Mouse (Mus musculus): ENCODE measurements around the gene Fbxl14. TPM values are rescaled to one million over a fixed set of nuclear protein-coding genes. Genes with fewer than 3 reads are reported as not detected.
A peak's percentile ranks its signal among the peaks of the same experiment; 100 is the strongest.

The Fbxl14 gene
- total and polyA plus RNA-seq, 3 experiments, result 58.1 to 65.4 TPM; not detected in 1

DNA sequence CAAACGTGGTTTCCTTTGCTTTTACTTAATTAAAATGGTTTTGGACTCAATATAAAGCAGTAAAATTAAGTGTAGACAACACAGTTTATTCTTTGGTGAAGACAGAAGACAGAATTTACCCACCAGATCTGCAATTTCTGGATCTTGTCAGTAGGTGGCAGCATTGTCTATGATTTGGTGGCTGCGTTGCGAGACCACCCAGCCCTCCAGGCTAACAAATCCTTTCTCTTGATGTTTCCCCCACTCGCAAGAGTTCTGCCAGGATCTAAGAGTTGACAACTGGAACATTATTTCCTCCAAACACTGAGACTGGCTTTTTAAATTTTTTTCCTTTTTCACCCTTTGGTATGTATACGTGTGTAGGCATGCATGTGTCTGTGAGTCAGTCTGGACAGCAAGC is 10.3 kb downstream of the Fbxl14 start:
- H3K4me1 ChIP-seq (ENCODE audit: control insufficient read depth in 1 of 2, insufficient read depth in 2 of 2, low read length in 2 of 2), result no peaks in the 10 kb centered on the region
- no peak overlapping the region for H3K27ac ChIP-seq (ENCODE audit: control insufficient read depth, low read depth, low read length)
- peaks cover 0 to 5% of the 10 kb centered on the region in 2 experiments; a peak in 2 of 4 replicates for H3K36me3 ChIP-seq (ENCODE audit: control insufficient read depth in 1 of 2, insufficient read depth in 2 of 2, low read length in 2 of 2)
- DNase-seq (ENCODE audit: low read depth, low spot score), result peak; percentile 67
- no peak overlapping the region for H3K9ac ChIP-seq (ENCODE audit: control insufficient read depth, low read depth, low read length, poor library complexity, severe bottlenecking)
- H3K79me2 ChIP-seq (ENCODE audit: control insufficient read depth, insufficient read depth, low read length, poor library complexity), result no peaks in the 10 kb centered on the region
- H3K4me3 ChIP-seq (ENCODE audit: control insufficient read depth in 1 of 2, insufficient read depth in 1 of 2, low read depth in 2 of 2, low read length in 2 of 2), result no peak overlapping the region
- H3K27me3 ChIP-seq (ENCODE audit: control insufficient read depth in 1 of 2, insufficient read depth in 2 of 2, low read length in 2 of 2), result no peaks in the 10 kb centered on the region
- TF ChIP-seq HCFC1 (IDR thresholded peaks at IDR 0.05; ENCODE audit: low read depth, low read length), result no peak
- TF ChIP-seq SIN3A (IDR thresholded peaks at IDR 0.05; ENCODE audit: low read length), result 0 out of 2 replicates have a peak, but pooled peaks have one; percentile 29
- peak; percentile 87 for TF ChIP-seq SMC3 (IDR thresholded peaks at IDR 0.05; ENCODE audit: low read depth, low read length)
- no peak for TF ChIP-seq ZMIZ1 (IDR thresholded peaks at IDR 0.05; ENCODE audit: low read depth, low read length)
- TF ChIP-seq USF1 (IDR thresholded peaks at IDR 0.05; ENCODE audit: low read depth, low read length), result no peak
- TF ChIP-seq CTCF (IDR thresholded peaks at IDR 0.05 in 2 of 3, conservative IDR thresholded peaks at IDR 0.05 in 1 of 3; ENCODE audit: control insufficient read depth in 1 of 3, insufficient read depth in 1 of 3, low read depth in 2 of 3, low read length in 3 of 3, poor library complexity in 1 of 3, severe bottlenecking in 1 of 3), result peak; percentile 77 to 93 (median 81)
- 0 out of 2 replicates have a peak, but pooled peaks have one; percentile 24 for TF ChIP-seq MYC (IDR thresholded peaks at IDR 0.05; ENCODE audit: low read depth, low read length)
- TF ChIP-seq CHD1 (IDR thresholded peaks at IDR 0.05; ENCODE audit: low read depth, low read length), result no peak
- no peak for TF ChIP-seq MAFK (IDR thresholded peaks at IDR 0.05; ENCODE audit: borderline replicate concordance, low read depth, low read length)
- peak; percentile 99 for TF ChIP-seq RAD21 (IDR thresholded peaks at IDR 0.05; ENCODE audit: low read depth, low read length)
- TF ChIP-seq ZC3H11A (IDR thresholded peaks at IDR 0.05; ENCODE audit: low read depth, low read length), result peak; percentile 92
- no peak for TF ChIP-seq RCOR1 (IDR thresholded peaks at IDR 0.05; ENCODE audit: low read depth, low read length)
- TF ChIP-seq BHLHE40 (IDR thresholded peaks at IDR 0.05; ENCODE audit: borderline replicate concordance, low read depth, low read length), result 0 out of 2 replicates have a peak, but pooled peaks have one; percentile 20
- 0 out of 2 replicates have a peak, but pooled peaks have one; percentile 13 for TF ChIP-seq ZNF384 (IDR thresholded peaks at IDR 0.05; ENCODE audit: low read depth, low read length)
- H3K9me3 ChIP-seq (replicated peaks; ENCODE audit: insufficient read depth, low read length), result no peaks in the 10 kb centered on the region

GRCm38 (mm10) chr6:119490549-119490948 is 11.1 kb downstream of the Fbxl14 start:
- H3K9me3 ChIP-seq (replicated peaks; ENCODE audit: insufficient read depth, low read length), result no peaks in the 10 kb centered on the region
- H3K36me3 ChIP-seq (ENCODE audit: control insufficient read depth in 1 of 2, insufficient read depth in 2 of 2, low read length in 2 of 2), result no peaks in the 10 kb centered on the region
- H3K27me3 ChIP-seq (ENCODE audit: control insufficient read depth in 1 of 2, insufficient read depth in 2 of 2, low read length in 2 of 2), result no peaks in the 10 kb centered on the region
- H3K9ac ChIP-seq (ENCODE audit: control insufficient read depth, low read depth, low read length, poor library complexity, severe bottlenecking), result no peak overlapping the region
- H3K4me3 ChIP-seq (ENCODE audit: control insufficient read depth in 1 of 2, insufficient read depth in 1 of 2, low read depth in 2 of 2, low read length in 2 of 2), result no peak overlapping the region
- no peaks in the 10 kb centered on the region for H3K79me2 ChIP-seq (ENCODE audit: control insufficient read depth, insufficient read depth, low read length, poor library complexity)
- no peak overlapping the region for H3K27ac ChIP-seq (ENCODE audit: control insufficient read depth, low read depth, low read length)
- no peak for TF ChIP-seq EP300 (IDR thresholded peaks at IDR 0.05; ENCODE audit: low read depth in 1 of 2, low read length in 2 of 2)
- no peak for TF ChIP-seq GABPA (IDR thresholded peaks at IDR 0.05; ENCODE audit: low read depth, low read length)
- TF ChIP-seq TAL1 (IDR thresholded peaks at IDR 0.05; ENCODE audit: low read length), result no peak
- TF ChIP-seq RAD21 (IDR thresholded peaks at IDR 0.05; ENCODE audit: low read depth, low read length), result no peak
- no peak for TF ChIP-seq ETS1 (IDR thresholded peaks at IDR 0.05; ENCODE audit: low read depth, low read length)
- TF ChIP-seq TBP (IDR thresholded peaks at IDR 0.05; ENCODE audit: low read depth, low read length), result no peak
- TF ChIP-seq POLR2AphosphoS5 (IDR thresholded peaks at IDR 0.05; ENCODE audit: borderline replicate concordance, low read depth, low read length), result no peak
- TF ChIP-seq ZC3H11A (IDR thresholded peaks at IDR 0.05; ENCODE audit: low read depth, low read length), result no peak
- TF ChIP-seq NRF1 (IDR thresholded peaks at IDR 0.05; ENCODE audit: insufficient read depth, low read depth, low read length, poor library complexity, severe bottlenecking), result no peak
- TF ChIP-seq KAT2A (conservative IDR thresholded peaks at IDR 0.05; ENCODE audit: low read depth, low read length), result no peak
- no peak for TF ChIP-seq UBTF (IDR thresholded peaks at IDR 0.05; ENCODE audit: borderline replicate concordance, insufficient read depth, low read depth, low read length)
- no peak for TF ChIP-seq POLR2A (IDR thresholded peaks at IDR 0.05; ENCODE audit: control insufficient read depth in 1 of 2, insufficient read depth in 1 of 2, low read depth in 1 of 2, low read length in 2 of 2, poor library complexity in 1 of 2)
- TF ChIP-seq SIN3A (IDR thresholded peaks at IDR 0.05; ENCODE audit: low read length), result no peak
- no peak for TF ChIP-seq ZNF384 (IDR thresholded peaks at IDR 0.05; ENCODE audit: low read depth, low read length)
- no peak for TF ChIP-seq TCF12 (IDR thresholded peaks at IDR 0.05; ENCODE audit: low read depth, low read length)
- TF ChIP-seq MYC (IDR thresholded peaks at IDR 0.05; ENCODE audit: low read depth, low read length), result no peak
- no peaks in the 10 kb centered on the region for H3K4me1 ChIP-seq (ENCODE audit: control insufficient read depth in 1 of 2, insufficient read depth in 2 of 2, low read length in 2 of 2)
- DNase-seq (ENCODE audit: low read depth, low spot score), result no peak

Measured in MEL (cell line).